Mouse (Mus musculus) lung, adult 2 months (tissue): ENCODE results near the gene 1700001C19Rik.

Experiments used
- CTCF ChIP-seq: fragments of 200-500 bp; IDR thresholded peaks from 2 replicates; pipeline ENCODE4 v1.5.1; 2011; ENCODE audit warnings: mild to moderate bottlenecking, low read length, control low read depth; ENCODE audit not compliant: insufficient read depth
- POLR2A ChIP-seq: fragments of 200-500 bp; IDR thresholded peaks from 2 replicates; pipeline ENCODE4 v1.6.1; 2011; ENCODE audit warnings: low read depth, mild to moderate bottlenecking, control low read depth, low read length, borderline replicate concordance; ENCODE audit errors: extremely low read depth

DNA sequence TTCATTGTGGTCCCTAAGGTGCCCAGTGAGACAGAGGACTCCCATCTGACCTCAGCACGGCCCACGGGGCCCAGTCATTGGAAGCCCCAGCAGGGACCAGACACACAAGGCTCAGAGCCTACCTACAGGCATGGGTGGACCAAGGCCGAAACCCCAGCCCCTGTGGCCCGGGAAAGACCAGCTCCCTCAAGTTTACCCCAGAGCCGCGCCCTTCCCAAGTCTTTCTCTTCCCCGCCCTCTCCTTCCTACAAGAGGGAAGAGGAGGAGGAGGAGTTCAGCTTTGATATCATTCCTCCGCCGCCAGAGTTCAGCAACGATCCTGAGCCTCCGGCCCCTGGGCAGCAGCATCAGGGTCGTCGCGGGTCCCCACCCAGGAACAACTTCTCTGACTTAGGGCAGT lies 30.9 kb upstream of the 1700001C19Rik start:
- TF ChIP-seq CTCF (no peak), POLR2A (no peak)
